Comparison of ENCODE assay signal across 11 mouse cellular contexts in genomic region chr11:99124635-99125029, GRCm38 (mm10). TPM values are rescaled to one million over a fixed set of nuclear protein-coding genes. Genes with fewer than 3 reads are reported as not detected.
DNase-seq lines count a peak whose midpoint lies in the region; ATAC-seq and TF ChIP-seq lines count a peak whose summit lies in the region.
"Had no signal": no experiment of that assay in that cellular context is flagged by ENCODE, and none has a peak within 500 bp of the region (broad histone marks: within the 10 kb centered on the region; RNA-seq: fewer than 3 reads in every experiment).

No protein-coding gene starts in this region.

- H3K27me3 ChIP-seq in heart, embryonic 10.5 days (ENCODE audit: insufficient read depth, poor library complexity, severe bottlenecking), result no peaks in the 10 kb centered on the region
- no peaks in the 10 kb centered on the region for H3K27me3 ChIP-seq in limb, embryonic 12.5 days

- ATAC-seq in limb, embryonic 12.5 days (ENCODE audit: insufficient number of reproducible peaks, insufficient read depth, low FRiP score, low TSS enrichment, low read depth), result no peak
- ATAC-seq in megakaryocyte progenitor cell, adult 5-6 weeks (replicated peaks; ENCODE audit: poor library complexity), result no peak

- H3K27ac ChIP-seq in heart, embryonic 10.5 days, result peak overlapping the region; percentile 73
- H3K27ac ChIP-seq in layer of hippocampus, adult 2 months, result peak overlapping the region; percentile 74
- peak overlapping the region; percentile 85 for H3K27ac ChIP-seq in limb, embryonic 12.5 days

- no peak for TF ChIP-seq CTCF in layer of hippocampus, adult 2 months (conservative IDR thresholded peaks at IDR 0.05)

- peaks cover 65% of the 10 kb centered on the region for H3K4me1 ChIP-seq in heart, embryonic 10.5 days
- H3K4me1 ChIP-seq in limb, embryonic 12.5 days (replicated peaks), result peaks cover 57% of the 10 kb centered on the region

- no peaks in the 10 kb centered on the region for H3K9me3 ChIP-seq in heart, embryonic 10.5 days
- peaks cover 7% of the 10 kb centered on the region; the same call in 1 of the 2 replicates for H3K9me3 ChIP-seq in limb, embryonic 12.5 days

- no peak overlapping the region for H3K9ac ChIP-seq in limb, embryonic 12.5 days (replicated peaks)

- no peak overlapping the region for H3K4me3 ChIP-seq in heart, embryonic 10.5 days
- H3K4me3 ChIP-seq in layer of hippocampus, adult 2 months, result no peak overlapping the region
- no peak overlapping the region for H3K4me3 ChIP-seq in limb, embryonic 12.5 days (replicated peaks)

- no peak for DNase-seq in heart, embryonic 10.5 days (ENCODE audit: low spot score)
- no peak for DNase-seq in heart, adult 9 months (ENCODE audit: low spot score in 2 of 2)
- DNase-seq in layer of hippocampus, adult 2 months (ENCODE audit: low spot score in 2 of 2), result no peak
- DNase-seq in layer of hippocampus, postnatal 36 days, result no peak
- peak; percentile 33 for DNase-seq in brain, adult 2 months (ENCODE audit: low read depth, low spot score)
- DNase-seq in layer of hippocampus, adult 11-12 months (ENCODE audit: low spot score), result no peak
- DNase-seq: cerebellum, adult 9-11 months had no signal

- no peaks in the 10 kb centered on the region for H3K36me3 ChIP-seq in heart, embryonic 10.5 days
- no peaks in the 10 kb centered on the region for H3K36me3 ChIP-seq in limb, embryonic 12.5 days

- peak overlapping the region; percentile 20 for H3K4me2 ChIP-seq in limb, embryonic 12.5 days

- WGBS in heart, embryonic 10.5 days, result 45% methylated on average over 10 of the region's 10 CpGs
- WGBS in limb, embryonic 12.5 days, result 21% methylated on average over 10 of the region's 10 CpGs

RNA-seq across cellular contexts. Expression of gene Ccr7, which starts 30.2 kb away (rescaled TPM):
- polyA plus RNA-seq in heart, embryonic 10.5 days (2016; fragmentation: Nextera tagmentation; extraction: Ambion mirVana), result 0.25 and 0.78 TPM in 2 replicates
- not detected for total RNA-seq in layer of hippocampus, adult 2 months (2021)
- total RNA-seq in layer of hippocampus, postnatal 36 days (2021), result not detected
- 0.40 and 0.49 TPM in 2 replicates for polyA plus RNA-seq in limb, embryonic 12.5 days (2016; fragmentation: Nextera tagmentation; extraction: Ambion mirVana)
- 0.17 and 0.22 TPM in 2 replicates for total RNA-seq in megakaryocyte progenitor cell, adult 5-6 weeks (2015)
- not detected in 2 replicates for total RNA-seq in megakaryocyte progenitor cell, adult 5-6 weeks (2017)
- total RNA-seq: midbrain, postnatal 0 days had no signal
- polyA plus RNA-seq: midbrain, postnatal 0 days had no signal

RNA-seq across cellular contexts. Expression of gene Tns4, which starts 35.5 kb away (rescaled TPM):
- polyA plus RNA-seq in heart, embryonic 10.5 days (2016; fragmentation: Nextera tagmentation; extraction: Ambion mirVana), result 0.36 TPM in 2 replicates
- total RNA-seq in layer of hippocampus, adult 2 months (2021), result not detected
- not detected for total RNA-seq in layer of hippocampus, postnatal 36 days (2021)
- polyA plus RNA-seq in limb, embryonic 12.5 days (2016; fragmentation: Nextera tagmentation; extraction: Ambion mirVana), result 0.65 and 0.73 TPM in 2 replicates
- 2.1 and 2.4 TPM in 2 replicates for total RNA-seq in megakaryocyte progenitor cell, adult 5-6 weeks (2015)
- total RNA-seq in megakaryocyte progenitor cell, adult 5-6 weeks (2017), result 1.4 and 1.8 TPM in 2 replicates
- total RNA-seq: MEL had no signal
